Mouse (Mus musculus): ENCODE results near the gene Sh3pxd2a.

GRCm38 (mm10) chr19:47233087-47233486, 231.1 kb downstream of the Sh3pxd2a start:
- TF ChIP-seq EP300 (IDR thresholded peaks at IDR 0.05; ENCODE audit: insufficient read depth, low read depth, low read length) (no peak), CTCF (IDR thresholded peaks at IDR 0.05) (no peak), POLR2A (IDR thresholded peaks at IDR 0.05; ENCODE audit: insufficient read depth, low read depth, low read length) (no peak)

All from heart, adult 2 months (tissue).